Mouse (Mus musculus): Measurements from ENCODE around the gene 4930524J08Rik. TPM values are rescaled to one million over a fixed set of nuclear protein-coding genes. Genes with fewer than 3 reads are reported as not detected.

4930524J08Rik gene
- polyA plus RNA-seq (2014; fragmentation: Illumina TruSeq; extraction: RNeasy Lipid Tissue Mini Kit (QIAGEN cat#74804); ENCODE audit: low read depth, low replicate concordance): not detected

GRCm38 (mm10) chr5:99978699-99979442 is at the start of gene 4930524J08Rik, which contains the start of gene Hnrnpd:
Gene 4930524J08Rik (plus strand): TSS chr5:99979061.
Gene Hnrnpd (minus strand): TSS chr5:99978938.

Other genes with a start within 250 kb of the 4930524J08Rik start
- 5.4 TPM for gene Rasgef1b, start 250.0 kb upstream of the 4930524J08Rik start, polyA plus RNA-seq (2014; fragmentation: Illumina TruSeq; extraction: RNeasy Lipid Tissue Mini Kit (QIAGEN cat#74804); ENCODE audit: low read depth, low replicate concordance)
- not detected for gene Vamp9, start 72.8 kb upstream of the 4930524J08Rik start, polyA plus RNA-seq (2014; fragmentation: Illumina TruSeq; extraction: RNeasy Lipid Tissue Mini Kit (QIAGEN cat#74804); ENCODE audit: low read depth, low replicate concordance)
- gene Hnrnpd, start 123 bp upstream of the 4930524J08Rik start, polyA plus RNA-seq (2014; fragmentation: Illumina TruSeq; extraction: RNeasy Lipid Tissue Mini Kit (QIAGEN cat#74804); ENCODE audit: low read depth, low replicate concordance): 274 TPM
- gene Hnrnpdl, start 60.6 kb downstream of the 4930524J08Rik start, polyA plus RNA-seq (2014; fragmentation: Illumina TruSeq; extraction: RNeasy Lipid Tissue Mini Kit (QIAGEN cat#74804); ENCODE audit: low read depth, low replicate concordance): 235 TPM
- gene Enoph1, start 60.9 kb downstream of the 4930524J08Rik start, polyA plus RNA-seq (2014; fragmentation: Illumina TruSeq; extraction: RNeasy Lipid Tissue Mini Kit (QIAGEN cat#74804); ENCODE audit: low read depth, low replicate concordance): 33.0 TPM
- 7.6 TPM for gene Tmem150c, start 180.7 kb downstream of the 4930524J08Rik start, polyA plus RNA-seq (2014; fragmentation: Illumina TruSeq; extraction: RNeasy Lipid Tissue Mini Kit (QIAGEN cat#74804); ENCODE audit: low read depth, low replicate concordance)